Mouse (Mus musculus) right cerebral cortex, postnatal 10 days (tissue): Measurements from ENCODE around the gene Got2.
A peak's percentile ranks its signal among the peaks of the same experiment; 100 is the strongest.
"Not testable (repeated sequence)": the region's sequence is repeated elsewhere in the genome, so short reads cannot be mapped to it uniquely, and the experiment has no call there.

Experiments
- DNase-seq, 2 experiments: peaks; one replicate each; pipeline ENCODE4 v3.0.0; 2021; ENCODE audit warnings: low spot score in 2 of 2

The Got2 gene

GRCm38 (mm10) chr8:95871690-95872089 is 16.7 kb downstream of the Got2 start:
- DNase-seq, result no peak

- not testable (repeated sequence) for DNase-seq
Measured at GRCm38 (mm10) chr8:95864851-95865250, 23.5 kb downstream of the Got2 start.

- DNase-seq, result not testable (repeated sequence)
Measured at GRCm38 (mm10) chr8:95863761-95864440, 24.4 kb downstream of the Got2 start.

GRCm38 (mm10) chr8:95854174-95854573 is 34.2 kb downstream of the Got2 start:
- DNase-seq, result no peak

GRCm38 (mm10) chr8:95853102-95853843 is 35.1 kb downstream of the Got2 start, which contains the start of gene Slc38a7:
Gene Slc38a7 (minus strand): TSS chr8:95853539.
- peak; percentile 85 to 94 for DNase-seq

GRCm38 (mm10) chr8:95852290-95852689 is 36.1 kb downstream of the Got2 start:
- peak in 1 of 2 experiments; percentile 40 for DNase-seq

GRCm38 (mm10) chr8:95850326-95850725 is 38.0 kb downstream of the Got2 start:
- DNase-seq, result no peak

- DNase-seq, result no peak
Measured at GRCm38 (mm10) chr8:95848734-95849464, 39.4 kb downstream of the Got2 start.

- peak in 1 of 2 experiments; percentile 36 for DNase-seq
Measured at GRCm38 (mm10) chr8:95848061-95848551, 40.2 kb downstream of the Got2 start.

GRCm38 (mm10) chr8:95845026-95845425 is 43.3 kb downstream of the Got2 start:
- peak in 1 of 2 experiments; percentile 15 for DNase-seq

GRCm38 (mm10) chr8:95843968-95844367 is 44.4 kb downstream of the Got2 start:
- peak in 1 of 2 experiments; percentile 14 for DNase-seq

GRCm38 (mm10) chr8:95841436-95841835 is 46.9 kb downstream of the Got2 start:
- peak in 1 of 2 experiments; percentile 20 for DNase-seq

GRCm38 (mm10) chr8:95839289-95839688 is 49.1 kb downstream of the Got2 start:
- DNase-seq, result no peak

GRCm38 (mm10) chr8:95837266-95837665 is 51.1 kb downstream of the Got2 start:
- no peak for DNase-seq

- no peak for DNase-seq
Measured at GRCm38 (mm10) chr8:95835891-95836290, 52.5 kb downstream of the Got2 start.

- peak in 1 of 2 experiments; percentile 28 for DNase-seq
Measured at GRCm38 (mm10) chr8:95833435-95833984, 54.8 kb downstream of the Got2 start.

GRCm38 (mm10) chr8:95832603-95833434 is 55.5 kb downstream of the Got2 start:
- peak; percentile 88 to 91 for DNase-seq

GRCm38 (mm10) chr8:95830144-95830543 is 58.2 kb downstream of the Got2 start:
- DNase-seq, result no peak

GRCm38 (mm10) chr8:95825162-95825561 is 63.2 kb downstream of the Got2 start, which contains the start of gene Sap18b:
Gene Sap18b (plus strand): TSS chr8:95825346.
- not testable (repeated sequence) for DNase-seq

- no peak for DNase-seq
Measured at GRCm38 (mm10) chr8:95822699-95823098, 65.6 kb downstream of the Got2 start.

- DNase-seq, result no peak
Measured at GRCm38 (mm10) chr8:95822096-95822495, 66.3 kb downstream of the Got2 start.
